8 mouse cellular contexts compared by ENCODE assay signal in genomic region chr3:158076685-158077379, GRCm38 (mm10). TPM values are rescaled to one million over a fixed set of nuclear protein-coding genes. Genes with fewer than 3 reads are reported as not detected.
DNase-seq lines count a peak whose midpoint lies in the region; ATAC-seq and TF ChIP-seq lines count a peak whose summit lies in the region.
"Had no signal": no experiment of that assay in that cellular context is flagged by ENCODE, and none has a peak within 500 bp of the region (broad histone marks: within the 10 kb centered on the region; RNA-seq: fewer than 3 reads in every experiment).

No protein-coding gene starts in this region.

- peaks cover 16 to 47% of the 10 kb centered on the region in 2 experiments for H3K4me1 ChIP-seq in CH12.LX (ENCODE audit: control insufficient read depth in 1 of 2, insufficient read depth in 2 of 2)
- no peaks in the 10 kb centered on the region for H3K4me1 ChIP-seq in intestine, postnatal 0 days (replicated peaks; ENCODE audit: control insufficient read depth, insufficient read depth, low read length)
- H3K4me1 ChIP-seq: embryonic facial prominence, embryonic 12.5 days had no signal

- TF ChIP-seq POLR2A in CH12.LX (IDR thresholded peaks at IDR 0.05; ENCODE audit: low read depth, low read length) = no peak

- 42% methylated on average over 4 of the region's 4 CpGs for WGBS in intestine, postnatal 0 days

- TF ChIP-seq EP300 in CH12.LX (IDR thresholded peaks at IDR 0.05; ENCODE audit: low read length) = peak; percentile 61

- peaks cover 0 to 2% of the 10 kb centered on the region in 2 experiments for H3K36me3 ChIP-seq in CH12.LX (replicated peaks in 1 of 2; ENCODE audit: control insufficient read depth in 1 of 2, insufficient read depth in 1 of 2, low read length in 1 of 2)
- H3K36me3 ChIP-seq in intestine, postnatal 0 days (ENCODE audit: control insufficient read depth, insufficient read depth) = no peaks in the 10 kb centered on the region
- H3K36me3 ChIP-seq: embryonic facial prominence, embryonic 12.5 days had no signal

- no peaks in the 10 kb centered on the region for H3K79me2 ChIP-seq in CH12.LX (replicated peaks; ENCODE audit: control insufficient read depth, extremely low read depth, insufficient read depth, poor library complexity, severe bottlenecking)

- in situ Hi-C loops in CH12.LX (cut with MboI; ENCODE audit: low pct_ligation_motif_present, low pct_unique_long_range_greater_than_20kb, low sequenced_read_pairs) = no loop called here

- H3K4me2 ChIP-seq in CH12.LX (ENCODE audit: insufficient read depth, low read depth, poor library complexity, severe bottlenecking) = peak overlapping the region; percentile 85
- H3K4me2 ChIP-seq in intestine, postnatal 0 days (replicated peaks; ENCODE audit: low read depth) = no peak overlapping the region
- H3K4me2 ChIP-seq: embryonic facial prominence, embryonic 12.5 days had no signal

- TF ChIP-seq RAD21 in CH12.LX (IDR thresholded peaks at IDR 0.05; ENCODE audit: low read depth, low read length) = peak; percentile 90

- no peak overlapping the region for H3K27ac ChIP-seq in left cerebral cortex, adult 2 months
- peak overlapping the region; percentile 87 for H3K27ac ChIP-seq in CH12.LX (ENCODE audit: insufficient read depth, low read depth)
- no peak overlapping the region for H3K27ac ChIP-seq in intestine, postnatal 0 days (ENCODE audit: low read depth, low read length)
- H3K27ac ChIP-seq: embryonic facial prominence, embryonic 12.5 days had no signal

- no peak for ATAC-seq in intestine, postnatal 0 days

- no peak for DNase-seq in left cerebral cortex, adult 2 months (ENCODE audit: extremely low spot score in 1 of 2, low spot score in 2 of 2)
- DNase-seq in left cerebral cortex, adult 11 months (ENCODE audit: low spot score) = no peak
- peak; percentile 91 for DNase-seq in CH12.LX (ENCODE audit: extremely low read depth)
- peak; percentile 55 for DNase-seq in ZHBTc4 (ENCODE audit: low read depth, low spot score)
- DNase-seq in frontal cortex, postnatal 14 days (ENCODE audit: low spot score in 2 of 2) = no peak
- DNase-seq in cerebellum, adult 8-10 months = no peak

- dilution Hi-C loops in CH12.LX (cut with MboI; ENCODE audit: extremely low pct_ligation_motif_present, extremely low pct_unique_long_range_greater_than_20kb, low sequenced_read_pairs) = no loop called here

- no peaks in the 10 kb centered on the region for H3K9me3 ChIP-seq in CH12.LX (replicated peaks; ENCODE audit: low read length)
- H3K9me3 ChIP-seq in intestine, postnatal 0 days (ENCODE audit: control insufficient read depth) = no peaks in the 10 kb centered on the region
- H3K9me3 ChIP-seq: embryonic facial prominence, embryonic 12.5 days had no signal

- TF ChIP-seq CTCF in left cerebral cortex, adult 2 months (IDR thresholded peaks at IDR 0.05) = peak; percentile 79
- peak; percentile 89 to 95 for TF ChIP-seq CTCF in CH12.LX (conservative IDR thresholded peaks at IDR 0.05 in 1 of 2, IDR thresholded peaks at IDR 0.05 in 1 of 2; ENCODE audit: low read depth in 2 of 2, low read length in 2 of 2)
- peak; percentile 75 for TF ChIP-seq CTCF in intestine, postnatal 0 days (IDR thresholded peaks at IDR 0.05; ENCODE audit: low read depth)

- peak overlapping the region; percentile 69 for H3K9ac ChIP-seq in CH12.LX (ENCODE audit: insufficient read depth, low read depth)
- H3K9ac ChIP-seq in intestine, postnatal 0 days (ENCODE audit: low read depth, low read length) = no peak overlapping the region
- H3K9ac ChIP-seq: embryonic facial prominence, embryonic 12.5 days had no signal

- intact Hi-C loops in left cerebral cortex, adult 2 months (cut with DNase I) = loop anchor here (2.0 kb wide), 1 partner anchor 200 kb away; no protein-coding TSS in a partner anchor

- no peak overlapping the region for H3K4me3 ChIP-seq in left cerebral cortex, adult 2 months
- peak overlapping the region in 1 of 3 experiments; percentile 23 for H3K4me3 ChIP-seq in CH12.LX (replicated peaks in 1 of 3; ENCODE audit: low read depth in 2 of 3, low read length in 2 of 3, poor library complexity in 1 of 3)
- H3K4me3 ChIP-seq in intestine, postnatal 0 days (ENCODE audit: low read depth, low read length) = no peak overlapping the region
- H3K4me3 ChIP-seq: embryonic facial prominence, embryonic 12.5 days had no signal

- no peaks in the 10 kb centered on the region for H3K27me3 ChIP-seq in CH12.LX (replicated peaks)
- H3K27me3 ChIP-seq in intestine, postnatal 0 days (replicated peaks; ENCODE audit: control insufficient read depth, insufficient read depth, low read length) = no peaks in the 10 kb centered on the region

TF ChIP-seq in CH12.LX, 34 proteins besides CTCF, POLR2A, EP300 and RAD21:
- no peak for TF ChIP-seq MAZ (IDR thresholded peaks at IDR 0.05; ENCODE audit: low read depth, low read length)
- TF ChIP-seq ZC3H11A (IDR thresholded peaks at IDR 0.05; ENCODE audit: low read depth, low read length) = peak; percentile 58; the same call in 1 of the 2 replicates
- 0 out of 2 replicates have a peak, but pooled peaks have one; percentile 14 for TF ChIP-seq BHLHE40 (IDR thresholded peaks at IDR 0.05; ENCODE audit: low read depth, low read length)
- no peak for TF ChIP-seq KAT2A (IDR thresholded peaks at IDR 0.05; ENCODE audit: insufficient replicate concordance, low read length)
- TF ChIP-seq USF1 (IDR thresholded peaks at IDR 0.05; ENCODE audit: low read depth, low read length) = no peak
- peak; percentile 84 for TF ChIP-seq MYC (IDR thresholded peaks at IDR 0.05; ENCODE audit: low read depth, low read length)
- TF ChIP-seq MXI1 (IDR thresholded peaks at IDR 0.05; ENCODE audit: low read depth, low read length) = no peak; the same call in 1 of the 2 replicates
- 0 out of 2 replicates have a peak, but pooled peaks have one; percentile 13 for TF ChIP-seq NELFE (IDR thresholded peaks at IDR 0.05; ENCODE audit: low read depth, low read length)
- peak; percentile 67 for TF ChIP-seq SIN3A (IDR thresholded peaks at IDR 0.05; ENCODE audit: low read length)
- TF ChIP-seq ETS1 (conservative IDR thresholded peaks at IDR 0.05; ENCODE audit: low read depth, low read length) = no peak; the same call in 1 of the 2 replicates
- peak; percentile 92; the same call in 1 of the 2 replicates for TF ChIP-seq CHD1 (IDR thresholded peaks at IDR 0.05; ENCODE audit: low read depth, low read length)
- TF ChIP-seq ELF1 (IDR thresholded peaks at IDR 0.05; ENCODE audit: low read depth, low read length) = peak; percentile 21; the same call in 1 of the 2 replicates
- peak; percentile 75 for TF ChIP-seq IRF4 (IDR thresholded peaks at IDR 0.05; ENCODE audit: low read depth, low read length)
- peak; percentile 32; the same call in 1 of the 2 replicates for TF ChIP-seq HCFC1 (IDR thresholded peaks at IDR 0.05; ENCODE audit: low read depth, low read length)
- TF ChIP-seq USF2 (conservative IDR thresholded peaks at IDR 0.05; ENCODE audit: low read depth, low read length) = no peak
- peak; percentile 84 for TF ChIP-seq SMC3 (IDR thresholded peaks at IDR 0.05; ENCODE audit: low read depth, low read length)
- 0 out of 2 replicates have a peak, but pooled peaks have one; percentile 8 for TF ChIP-seq RCOR1 (conservative IDR thresholded peaks at IDR 0.05; ENCODE audit: low read depth, low read length)
- TF ChIP-seq UBTF (IDR thresholded peaks at IDR 0.05; ENCODE audit: low read depth, low read length) = no peak
- no peak for TF ChIP-seq GABPA (IDR thresholded peaks at IDR 0.05; ENCODE audit: insufficient replicate concordance, low read depth, low read length)
- no peak for TF ChIP-seq PAX5 (IDR thresholded peaks at IDR 0.05; ENCODE audit: low read length)
- no peak for TF ChIP-seq CHD2 (IDR thresholded peaks at IDR 0.05; ENCODE audit: low read length)
- TF ChIP-seq POLR2AphosphoS2 (IDR thresholded peaks at IDR 0.05; ENCODE audit: low read depth, low read length) = no peak
- TF ChIP-seq JUND (conservative IDR thresholded peaks at IDR 0.05; ENCODE audit: low read depth, low read length) = peak; percentile 76
- peak; percentile 49; the same call in 1 of the 2 replicates for TF ChIP-seq TCF12 (IDR thresholded peaks at IDR 0.05; ENCODE audit: low read depth, low read length)
- TF ChIP-seq NRF1 (IDR thresholded peaks at IDR 0.05; ENCODE audit: low read depth, low read length) = no peak
- TF ChIP-seq ZKSCAN1 (IDR thresholded peaks at IDR 0.05; ENCODE audit: borderline replicate concordance, low read depth, low read length) = no peak; the same call in 1 of the 2 replicates
- TF ChIP-seq E2F4 (IDR thresholded peaks at IDR 0.05; ENCODE audit: insufficient replicate concordance, low read depth, low read length) = peak; percentile 75; the same call in 1 of the 2 replicates
- TF ChIP-seq TBP (conservative IDR thresholded peaks at IDR 0.05; ENCODE audit: low read depth, low read length) = peak; percentile 65; the same call in 1 of the 2 replicates
- TF ChIP-seq MAFK (IDR thresholded peaks at IDR 0.05; ENCODE audit: insufficient replicate concordance, low read length) = no peak
- TF ChIP-seq ZMIZ1 (IDR thresholded peaks at IDR 0.05; ENCODE audit: low read depth, low read length) = no peak
- TF ChIP-seq MEF2A (IDR thresholded peaks at IDR 0.05; ENCODE audit: borderline replicate concordance, low read depth, low read length) = peak; percentile 27; the same call in 1 of the 2 replicates
- peak; percentile 66 for TF ChIP-seq MAX (IDR thresholded peaks at IDR 0.05; ENCODE audit: low read length)
- TF ChIP-seq JUN (IDR thresholded peaks at IDR 0.05; ENCODE audit: insufficient read depth, low read depth, low read length) = 0 out of 2 replicates have a peak, but pooled peaks have one; percentile 14
- TF ChIP-seq ZNF384 (IDR thresholded peaks at IDR 0.05; ENCODE audit: low read depth, low read length) = peak; percentile 99

RNA-seq across cellular contexts. Expression of gene Lrrc40, which starts 40.4 kb away (rescaled TPM):
- 10 to 100 TPM; 26.6 to 27.7 TPM for total RNA-seq in left cerebral cortex, adult 2 months (2021)
- total RNA-seq in CH12.LX (2012; rRNA removed) (61.3 and 64.3 TPM in 2 replicates), CH12.LX (2014; rRNA removed) (232 and 247 TPM in 2 replicates)
- 94.6 and 144 TPM in 2 replicates for polyA plus RNA-seq in CH12.LX (2012; ENCODE audit: insufficient read length, low read depth)
- 17.8 and 18.7 TPM in 2 replicates for polyA plus RNA-seq in intestine, postnatal 0 days (2015; fragmentation: Nextera tagmentation; extraction: Ambion mirVana)

RNA-seq across cellular contexts. Expression of gene Srsf11, which starts 40.4 kb away (rescaled TPM):
- total RNA-seq in left cerebral cortex, adult 2 months (2021) = 100 to 1,000 TPM; 181 to 183 TPM
- total RNA-seq in CH12.LX (2012; rRNA removed) (205 and 241 TPM in 2 replicates), CH12.LX (2014; rRNA removed) (288 and 322 TPM in 2 replicates)
- polyA plus RNA-seq in CH12.LX (2012; ENCODE audit: insufficient read length, low read depth) = 725 and 830 TPM in 2 replicates
- polyA plus RNA-seq in intestine, postnatal 0 days (2015; fragmentation: Nextera tagmentation; extraction: Ambion mirVana) = 126 and 142 TPM in 2 replicates

Comparison
In these comparisons a context has a peak if more than half of its experiments do, and no peak if none do; other contexts are left out.
1. DNase-seq: peak in CH12.LX (single experiment) and ZHBTc4 (single experiment); none in left cerebral cortex, adult 2 months (0 of 2), left cerebral cortex, adult 11 months (single experiment), frontal cortex, postnatal 14 days (0 of 2) and cerebellum, adult 8-10 months (single experiment).
2. Peak in every context shown above with its lines, with median percentiles within 50 percentile points of each other: CTCF ChIP-seq.